8 mouse cellular contexts compared by ENCODE assay signal in the genomic region with DNA sequence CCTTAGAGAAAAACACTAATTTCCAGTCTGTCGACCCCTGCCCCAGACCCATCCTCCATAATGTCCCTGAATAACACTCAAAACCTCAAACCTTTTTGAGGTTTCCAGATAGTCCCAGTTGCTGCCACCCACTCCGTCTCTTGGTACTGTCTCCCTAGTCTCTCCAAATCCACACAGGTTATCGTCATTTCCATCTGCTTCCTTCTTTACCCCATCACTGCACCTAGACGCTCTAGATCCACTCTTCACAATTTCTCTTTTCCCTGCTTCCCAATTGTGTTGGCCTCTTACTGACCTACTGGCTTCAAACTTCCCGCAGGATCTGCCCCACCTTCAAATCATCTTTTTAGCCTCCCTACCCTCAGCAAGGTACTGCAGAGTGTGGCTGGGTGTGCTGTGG. TPM values are rescaled to one million over a fixed set of nuclear protein-coding genes. Genes with fewer than 3 reads are reported as not detected.
DNase-seq lines count a peak whose midpoint lies in the region; ATAC-seq lines count a peak whose summit lies in the region.

No protein-coding gene starts in this region.

- no peak overlapping the region; the same call in 1 of the 2 replicates for H3K27ac ChIP-seq in heart, embryonic 16.5 days (ENCODE audit: low read length)
- H3K27ac ChIP-seq in embryonic facial prominence, embryonic 10.5 days (replicated peaks), result peak overlapping the region; percentile 87
- no peak overlapping the region for H3K27ac ChIP-seq in hindbrain, embryonic 15.5 days (replicated peaks)
- H3K27ac ChIP-seq in midbrain, embryonic 12.5 days (replicated peaks), result no peak overlapping the region

- H3K27me3 ChIP-seq in heart, embryonic 16.5 days (ENCODE audit: control insufficient read depth, insufficient read depth, low read length), result no peaks in the 10 kb centered on the region
- no peaks in the 10 kb centered on the region for H3K27me3 ChIP-seq in embryonic facial prominence, embryonic 10.5 days (replicated peaks; ENCODE audit: low read depth, poor library complexity, severe bottlenecking)
- H3K27me3 ChIP-seq in hindbrain, embryonic 15.5 days, result no peaks in the 10 kb centered on the region
- H3K27me3 ChIP-seq in midbrain, embryonic 12.5 days, result no peaks in the 10 kb centered on the region

- peaks cover 14% of the 10 kb centered on the region for H3K36me3 ChIP-seq in heart, embryonic 16.5 days (ENCODE audit: control insufficient read depth, insufficient read depth)
- H3K36me3 ChIP-seq in embryonic facial prominence, embryonic 10.5 days (replicated peaks), result peaks cover 30% of the 10 kb centered on the region
- no peaks in the 10 kb centered on the region for H3K36me3 ChIP-seq in hindbrain, embryonic 15.5 days
- 0 out of 2 replicates have a peak, but pooled peaks cover 5% of the 10 kb centered on the region for H3K36me3 ChIP-seq in midbrain, embryonic 12.5 days

- peaks cover 5% of the 10 kb centered on the region; the same call in 1 of the 2 replicates for H3K4me1 ChIP-seq in heart, embryonic 16.5 days (ENCODE audit: control insufficient read depth, insufficient read depth, low read length)
- H3K4me1 ChIP-seq in embryonic facial prominence, embryonic 10.5 days, result peaks cover 29% of the 10 kb centered on the region
- peaks cover 16% of the 10 kb centered on the region for H3K4me1 ChIP-seq in hindbrain, embryonic 15.5 days (replicated peaks)
- H3K4me1 ChIP-seq in midbrain, embryonic 12.5 days, result peaks cover 20% of the 10 kb centered on the region

- H3K4me2 ChIP-seq in heart, embryonic 16.5 days (ENCODE audit: low read depth, low read length), result peak overlapping the region; percentile 78
- peak overlapping the region; percentile 64 for H3K4me2 ChIP-seq in hindbrain, embryonic 15.5 days
- H3K4me2 ChIP-seq in midbrain, embryonic 12.5 days (replicated peaks), result peak overlapping the region; percentile 68

- WGBS in heart, embryonic 16.5 days, result 15% methylated on average over 5 of the region's 5 CpGs
- WGBS in embryonic facial prominence, embryonic 10.5 days, result 21% methylated on average over 5 of the region's 5 CpGs
- 30% methylated on average over 5 of the region's 5 CpGs for WGBS in hindbrain, embryonic 15.5 days
- WGBS in midbrain, embryonic 12.5 days, result 24% methylated on average over 5 of the region's 5 CpGs

- H3K9ac ChIP-seq in heart, embryonic 16.5 days (ENCODE audit: low read length), result peak overlapping the region; percentile 80
- H3K9ac ChIP-seq in hindbrain, embryonic 15.5 days, result 0 out of 2 replicates have a peak overlapping the region, but pooled peaks have one; percentile 6
- peak overlapping the region; percentile 48 for H3K9ac ChIP-seq in midbrain, embryonic 12.5 days (replicated peaks)

- H3K9me3 ChIP-seq in heart, embryonic 16.5 days (replicated peaks; ENCODE audit: control insufficient read depth, low read length), result no peaks in the 10 kb centered on the region
- H3K9me3 ChIP-seq in embryonic facial prominence, embryonic 10.5 days, result 0 out of 2 replicates have a peak, but pooled peaks cover 2% of the 10 kb centered on the region
- H3K9me3 ChIP-seq in hindbrain, embryonic 15.5 days, result no peaks in the 10 kb centered on the region
- H3K9me3 ChIP-seq in midbrain, embryonic 12.5 days, result no peaks in the 10 kb centered on the region

- no peak for ATAC-seq in heart, embryonic 16.5 days (replicated peaks; ENCODE audit: extremely low read depth, insufficient read depth, low FRiP score)
- ATAC-seq in hindbrain, embryonic 15.5 days (ENCODE audit: low FRiP score, low read depth), result no peak
- ATAC-seq in midbrain, embryonic 12.5 days (ENCODE audit: low FRiP score, low read depth), result no peak

- no peak for DNase-seq in heart, adult 11 months
- DNase-seq in embryonic facial prominence, embryonic 10.5 days (ENCODE audit: low spot score), result no peak
- no peak for DNase-seq in right cerebral cortex, postnatal 10 days (ENCODE audit: low spot score in 2 of 2)
- DNase-seq in adrenal gland, postnatal 4 days (ENCODE audit: low spot score in 2 of 2), result no peak
- DNase-seq in gastrocnemius, postnatal 10 days, result no peak

- H3K4me3 ChIP-seq in heart, embryonic 16.5 days (ENCODE audit: low read length), result peak overlapping the region; percentile 64
- H3K4me3 ChIP-seq in embryonic facial prominence, embryonic 10.5 days, result peak overlapping the region; percentile 71
- peak overlapping the region; percentile 37 for H3K4me3 ChIP-seq in hindbrain, embryonic 15.5 days
- peak overlapping the region; percentile 45 for H3K4me3 ChIP-seq in midbrain, embryonic 12.5 days

RNA-seq across cellular contexts. Expression of a gene that starts 7.6 kb away (rescaled TPM):
- polyA plus RNA-seq in heart, embryonic 16.5 days (2015; fragmentation: Nextera tagmentation; extraction: Ambion mirVana), result 21.1 and 22.5 TPM in 2 replicates
- 25.4 and 25.5 TPM in 2 replicates for polyA plus RNA-seq in embryonic facial prominence, embryonic 10.5 days (2016; fragmentation: Nextera tagmentation; extraction: Ambion mirVana)
- polyA plus RNA-seq in hindbrain, embryonic 15.5 days (2015; fragmentation: Nextera tagmentation; extraction: Ambion mirVana), result 27.2 and 28.7 TPM in 2 replicates
- 21.3 and 24.2 TPM in 2 replicates for polyA plus RNA-seq in midbrain, embryonic 12.5 days (2016; fragmentation: Nextera tagmentation; extraction: Ambion mirVana)
- total RNA-seq in adrenal gland, postnatal 4 days (2021), result 10 to 100 TPM; 52.7 to 56.4 TPM
- total RNA-seq in gastrocnemius, postnatal 10 days (2021), result 10 to 100 TPM; 14.8 to 16.6 TPM

RNA-seq across cellular contexts. Expression of a gene that starts 7.7 kb away (rescaled TPM):
- 468 and 790 TPM in 2 replicates for polyA plus RNA-seq in heart, embryonic 16.5 days (2015; fragmentation: Nextera tagmentation; extraction: Ambion mirVana)
- 1,048 and 1,124 TPM in 2 replicates for polyA plus RNA-seq in embryonic facial prominence, embryonic 10.5 days (2016; fragmentation: Nextera tagmentation; extraction: Ambion mirVana)
- 794 and 950 TPM in 2 replicates for polyA plus RNA-seq in hindbrain, embryonic 15.5 days (2015; fragmentation: Nextera tagmentation; extraction: Ambion mirVana)
- 962 and 971 TPM in 2 replicates for polyA plus RNA-seq in midbrain, embryonic 12.5 days (2016; fragmentation: Nextera tagmentation; extraction: Ambion mirVana)
- 1,000 to 10,000 TPM; 2,496 to 2,695 TPM for total RNA-seq in adrenal gland, postnatal 4 days (2021)
- 1,000 to 10,000 TPM; 1,294 to 1,303 TPM for total RNA-seq in gastrocnemius, postnatal 10 days (2021)

RNA-seq across cellular contexts. Expression of a gene that starts 10.3 kb away (rescaled TPM):
- polyA plus RNA-seq in heart, embryonic 16.5 days (2015; fragmentation: Nextera tagmentation; extraction: Ambion mirVana), result 84.2 and 89.6 TPM in 2 replicates
- polyA plus RNA-seq in embryonic facial prominence, embryonic 10.5 days (2016; fragmentation: Nextera tagmentation; extraction: Ambion mirVana), result 79.3 and 81.4 TPM in 2 replicates
- polyA plus RNA-seq in hindbrain, embryonic 15.5 days (2015; fragmentation: Nextera tagmentation; extraction: Ambion mirVana), result 90.2 and 96.2 TPM in 2 replicates
- polyA plus RNA-seq in midbrain, embryonic 12.5 days (2016; fragmentation: Nextera tagmentation; extraction: Ambion mirVana), result 96.1 and 97.8 TPM in 2 replicates
- 10 to 100 TPM; 62.8 to 64.6 TPM for total RNA-seq in adrenal gland, postnatal 4 days (2021)
- 10 to 100 TPM; 48.6 to 52.8 TPM for total RNA-seq in gastrocnemius, postnatal 10 days (2021)

RNA-seq across cellular contexts. Expression of a gene that starts 22.2 kb away (rescaled TPM):
- 2.2 and 3.1 TPM in 2 replicates for polyA plus RNA-seq in heart, embryonic 16.5 days (2015; fragmentation: Nextera tagmentation; extraction: Ambion mirVana)
- 4.2 and 6.1 TPM in 2 replicates for polyA plus RNA-seq in embryonic facial prominence, embryonic 10.5 days (2016; fragmentation: Nextera tagmentation; extraction: Ambion mirVana)
- 2.2 and 3.1 TPM in 2 replicates for polyA plus RNA-seq in hindbrain, embryonic 15.5 days (2015; fragmentation: Nextera tagmentation; extraction: Ambion mirVana)
- polyA plus RNA-seq in midbrain, embryonic 12.5 days (2016; fragmentation: Nextera tagmentation; extraction: Ambion mirVana), result 3.8 and 3.9 TPM in 2 replicates
- under 1 TPM; 0.87 to 0.98 TPM for total RNA-seq in adrenal gland, postnatal 4 days (2021)
- under 1 TPM in 1 of 2 experiments, not detected in 1; 0.49 TPM for total RNA-seq in gastrocnemius, postnatal 10 days (2021)

RNA-seq across cellular contexts. Expression of a gene that starts 26.8 kb away (rescaled TPM):
- 61.5 and 86.3 TPM in 2 replicates for polyA plus RNA-seq in heart, embryonic 16.5 days (2015; fragmentation: Nextera tagmentation; extraction: Ambion mirVana)
- polyA plus RNA-seq in embryonic facial prominence, embryonic 10.5 days (2016; fragmentation: Nextera tagmentation; extraction: Ambion mirVana), result 60.9 and 64.2 TPM in 2 replicates
- polyA plus RNA-seq in hindbrain, embryonic 15.5 days (2015; fragmentation: Nextera tagmentation; extraction: Ambion mirVana), result 52.1 and 53.1 TPM in 2 replicates
- 50.5 and 55.1 TPM in 2 replicates for polyA plus RNA-seq in midbrain, embryonic 12.5 days (2016; fragmentation: Nextera tagmentation; extraction: Ambion mirVana)
- total RNA-seq in adrenal gland, postnatal 4 days (2021), result 100 to 1,000 TPM; 136 TPM
- total RNA-seq in gastrocnemius, postnatal 10 days (2021), result 10 to 100 TPM; 68.7 to 77.9 TPM

Comparison
In these comparisons a context has a peak if more than half of its experiments do, and no peak if none do; other contexts are left out.
1. H3K9ac ChIP-seq: peak in every context shown above with its lines; median percentile 80 in heart, embryonic 16.5 days; 48 in midbrain, embryonic 12.5 days; 6 in hindbrain, embryonic 15.5 days.